Mouse (Mus musculus) right cerebral cortex, postnatal 36 days (tissue): Measurements from ENCODE around the gene Pdpk1.
"Not testable (repeated sequence)": the region's sequence is repeated elsewhere in the genome, so short reads cannot be mapped to it uniquely, and the experiment has no call there.

ENCODE experiments used
- DNase-seq, 2 experiments: peaks; one replicate each; pipeline ENCODE4 v3.0.0; 2022; ENCODE audit warnings: low spot score in 2 of 2, mixed read lengths in 1 of 2

Gene Pdpk1

GRCm38 (mm10) chr17:24126801-24127200 lies 23.9 kb downstream of the Pdpk1 start:
- DNase-seq: no peak

DNA sequence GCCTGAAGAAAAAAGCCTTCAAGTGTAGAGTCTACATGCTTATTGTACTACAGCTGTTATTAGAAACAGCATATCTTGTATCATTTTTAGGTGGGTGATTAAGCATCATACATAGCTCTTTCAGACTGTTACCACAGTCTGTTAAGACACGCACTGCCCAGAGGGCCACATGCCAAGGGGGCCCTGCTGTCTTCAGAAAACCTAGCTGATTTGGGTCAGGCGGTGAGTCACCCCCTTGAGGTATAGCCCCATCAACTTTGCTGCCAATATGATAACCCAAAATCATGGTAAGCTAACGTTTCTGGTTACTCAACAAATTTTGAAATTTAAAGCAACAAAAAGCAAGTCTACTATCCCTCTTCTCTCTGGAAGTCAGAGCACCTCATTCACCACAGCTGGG lies 31.3 kb downstream of the Pdpk1 start:
- no peak for DNase-seq

DNA sequence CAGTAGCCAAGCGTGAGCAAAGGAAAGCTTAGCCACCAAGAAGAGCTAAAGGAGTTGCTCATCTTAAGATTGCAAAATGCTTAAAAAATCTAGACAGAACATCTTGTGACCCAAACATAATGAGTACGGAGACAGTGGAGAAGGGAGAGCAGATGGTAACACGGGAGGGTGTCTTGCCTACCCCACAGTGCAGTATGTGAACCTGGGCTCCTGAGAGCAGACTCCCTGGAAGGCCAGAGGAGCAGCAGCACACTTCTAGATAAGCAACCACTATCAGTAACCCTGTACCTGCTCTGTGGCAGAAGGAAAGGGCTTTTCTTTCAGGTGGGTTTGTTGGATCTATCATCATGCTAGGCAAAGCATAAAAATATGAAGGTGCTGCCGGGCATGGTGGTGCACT lies 37.7 kb downstream of the Pdpk1 start:
- DNase-seq: peak in 1 of 2 experiments; percentile 21

- DNase-seq: no peak
Observed at GRCm38 (mm10) chr17:24111256-24111655, 39.5 kb downstream of the Pdpk1 start.

DNA sequence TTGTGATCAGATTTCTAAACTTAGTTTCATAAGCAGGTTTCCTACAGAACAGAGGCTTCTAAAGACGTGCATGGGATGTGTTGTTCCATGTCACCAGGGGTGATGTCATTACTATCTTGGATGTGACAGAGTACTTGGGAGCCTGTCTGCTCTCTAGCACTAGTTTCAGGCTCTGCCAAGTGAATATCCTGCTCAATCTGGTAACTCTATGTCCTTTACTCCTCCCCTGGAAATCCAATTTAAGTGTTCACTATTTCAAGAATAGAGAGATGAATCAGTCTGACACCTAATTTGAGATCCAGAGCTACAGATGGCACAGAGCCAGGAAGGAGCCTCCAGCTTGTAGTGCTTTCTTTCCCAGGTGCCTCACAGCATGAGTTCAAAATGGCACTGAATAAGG lies 41.8 kb downstream of the Pdpk1 start:
- peak; percentile 56 to 57 for DNase-seq

DNA sequence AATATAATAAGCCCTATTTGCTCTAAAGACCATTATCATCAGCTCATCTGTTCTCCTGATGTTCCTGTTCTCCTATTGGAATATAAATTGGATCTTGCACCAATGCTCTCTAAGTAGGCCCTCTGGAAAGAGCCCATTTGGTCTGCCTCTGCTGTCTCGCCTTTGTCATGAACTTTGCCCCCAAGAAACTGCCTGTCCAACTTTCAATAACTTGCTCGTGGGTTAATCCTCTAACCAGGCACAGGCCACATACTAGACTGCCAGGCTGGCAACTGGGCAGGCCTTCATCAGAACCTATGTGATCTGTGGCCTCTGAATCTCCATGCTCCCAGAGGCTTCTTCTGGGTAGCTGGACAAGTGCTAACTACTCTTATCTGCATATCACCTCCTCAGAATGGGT lies 45.6 kb downstream of the Pdpk1 start:
- no peak for DNase-seq

DNA sequence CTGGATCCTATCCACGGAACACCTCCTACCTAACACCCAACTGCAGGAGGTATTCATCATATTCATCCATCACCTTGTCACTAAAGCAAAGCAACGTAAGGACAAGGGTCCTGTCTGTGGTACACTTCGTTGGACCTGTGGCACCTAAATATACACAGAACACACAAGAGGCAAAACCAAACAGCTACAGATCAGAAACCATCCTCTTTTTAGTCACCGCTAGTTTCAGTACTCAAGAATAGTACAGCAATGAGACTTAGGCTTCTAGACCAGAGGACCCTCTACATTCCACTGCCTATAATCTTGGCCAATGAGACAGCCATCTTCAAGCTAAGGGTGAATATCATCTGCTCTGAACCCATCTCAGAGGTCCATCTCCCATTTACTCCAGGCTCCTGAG lies 52.4 kb downstream of the Pdpk1 start:
- DNase-seq: no peak

DNA sequence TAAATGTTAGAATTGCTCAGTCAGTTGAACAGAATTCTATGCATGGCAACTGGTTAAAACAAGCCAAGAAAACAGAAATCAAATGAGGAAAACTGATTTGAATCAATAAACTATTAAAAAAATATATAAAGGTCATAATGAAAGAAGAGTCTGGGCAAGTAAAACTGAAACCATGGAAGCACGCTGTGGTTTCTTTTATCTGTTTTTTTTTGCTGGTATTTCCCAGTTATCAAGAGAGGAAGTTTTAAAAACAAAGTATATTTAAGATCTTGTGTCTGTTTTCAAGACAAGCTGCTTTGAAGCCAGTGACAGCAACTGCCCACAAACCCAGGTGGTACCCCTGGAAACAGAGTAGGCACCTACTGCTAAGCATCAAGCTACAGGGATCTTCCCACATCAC lies 60.1 kb downstream of the Pdpk1 start:
- no peak for DNase-seq

DNA sequence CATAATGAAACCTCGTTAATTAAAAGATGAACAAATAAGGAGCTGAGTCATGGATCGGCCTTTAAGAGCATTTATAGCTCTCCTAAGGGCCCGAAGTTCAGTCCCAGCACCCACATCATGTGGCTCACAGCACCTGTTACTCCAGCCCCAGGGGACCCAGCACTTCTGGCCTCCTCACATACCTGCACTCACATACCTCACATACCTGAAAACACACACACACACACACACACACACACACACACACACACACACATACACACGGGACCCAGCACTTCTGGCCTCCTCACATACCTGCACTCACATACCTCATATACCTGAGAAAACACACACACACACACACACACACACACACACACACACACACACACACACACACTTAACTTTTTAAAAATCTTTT lies 64.3 kb downstream of the Pdpk1 start:
- DNase-seq: not testable (repeated sequence)

DNA sequence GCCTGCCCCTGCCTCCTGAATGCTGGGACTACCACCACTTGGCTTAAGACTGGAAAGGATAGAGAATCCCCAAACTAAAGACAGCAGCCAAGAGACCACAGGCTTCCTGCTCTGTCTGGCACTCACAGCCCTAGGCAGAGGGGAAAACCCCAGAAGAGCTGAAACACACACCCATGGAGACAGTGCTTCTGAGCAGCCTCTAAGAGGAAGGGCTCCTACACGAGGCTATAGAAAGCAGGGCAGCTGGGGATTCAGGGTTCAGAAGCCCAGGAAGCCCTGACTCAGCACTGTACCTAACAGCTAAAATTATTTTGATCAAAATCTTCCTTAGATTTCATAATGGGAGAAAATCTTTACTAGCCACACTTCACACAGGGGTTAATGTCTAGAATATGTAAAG lies 66.1 kb downstream of the Pdpk1 start:
- DNase-seq: no peak

- DNase-seq: no peak
Observed at GRCm38 (mm10) chr17:24077101-24077500, 73.6 kb downstream of the Pdpk1 start.

- peak; percentile 91 to 93 for DNase-seq
Observed at GRCm38 (mm10) chr17:24072919-24073696, 77.6 kb downstream of the Pdpk1 start, which contains the start of gene Kctd5. Gene Kctd5, minus strand, starts transcription at chr17:24073485.

DNA sequence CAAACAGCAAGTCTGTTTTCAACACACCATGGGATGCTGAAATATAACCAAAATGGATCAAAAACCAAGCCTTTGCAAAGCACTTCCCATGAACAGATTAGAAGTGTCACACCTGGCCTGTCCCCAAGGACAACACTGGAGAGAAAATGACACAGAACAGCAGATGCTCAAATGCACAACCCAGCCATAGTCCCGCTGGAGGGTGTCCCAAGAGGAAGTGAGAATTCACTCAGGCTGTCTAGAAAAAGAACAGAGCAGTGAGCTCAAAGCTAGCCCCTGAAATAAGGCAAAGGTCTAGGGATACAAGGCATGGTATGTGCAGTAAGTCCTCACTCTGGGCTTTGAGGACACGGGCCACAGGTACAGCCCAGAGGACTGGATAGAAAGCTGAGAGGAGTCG lies 81.2 kb downstream of the Pdpk1 start:
- no peak for DNase-seq

- DNase-seq: peak in 1 of 2 experiments; percentile 29
Observed at GRCm38 (mm10) chr17:24068271-24068670, 82.5 kb downstream of the Pdpk1 start.

DNA sequence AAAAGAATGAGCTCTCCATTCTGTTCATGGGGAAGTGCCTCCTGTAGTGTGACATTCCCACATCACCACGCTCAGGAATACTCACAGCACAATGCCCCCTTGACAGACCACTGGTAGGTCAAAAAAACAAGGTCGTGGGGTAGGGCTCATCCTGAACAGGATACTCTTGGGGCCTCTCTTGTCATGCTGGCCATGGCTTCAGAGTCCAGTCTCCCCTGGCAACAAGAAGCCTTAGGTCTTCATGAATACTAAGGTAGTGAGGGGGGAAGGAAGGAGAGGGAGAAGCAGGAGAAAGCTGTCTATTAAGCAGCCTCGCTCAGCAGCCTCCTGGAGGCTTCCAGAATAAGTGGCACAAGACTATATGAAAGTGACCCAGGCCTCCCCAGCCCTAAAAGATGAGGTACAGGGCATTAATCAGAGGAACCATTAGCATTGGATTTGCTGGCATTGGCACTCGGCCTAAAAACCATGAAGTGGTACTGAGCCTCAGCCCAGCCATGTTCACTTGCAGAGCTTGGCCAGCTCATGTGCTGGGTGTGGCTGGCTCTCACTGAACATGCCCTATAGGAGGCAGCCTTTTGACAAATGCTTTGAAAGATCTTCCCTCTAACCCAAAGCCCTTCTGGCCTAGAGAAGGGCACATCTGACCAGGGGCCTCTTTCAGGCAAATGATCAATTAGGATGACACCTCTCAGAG lies 88.1 kb downstream of the Pdpk1 start:
- no peak for DNase-seq

- no peak for DNase-seq
Observed at GRCm38 (mm10) chr17:24057730-24058245, 92.9 kb downstream of the Pdpk1 start.

GRCm38 (mm10) chr17:24056636-24057625 lies 93.8 kb downstream of the Pdpk1 start:
- DNase-seq: no peak

DNA sequence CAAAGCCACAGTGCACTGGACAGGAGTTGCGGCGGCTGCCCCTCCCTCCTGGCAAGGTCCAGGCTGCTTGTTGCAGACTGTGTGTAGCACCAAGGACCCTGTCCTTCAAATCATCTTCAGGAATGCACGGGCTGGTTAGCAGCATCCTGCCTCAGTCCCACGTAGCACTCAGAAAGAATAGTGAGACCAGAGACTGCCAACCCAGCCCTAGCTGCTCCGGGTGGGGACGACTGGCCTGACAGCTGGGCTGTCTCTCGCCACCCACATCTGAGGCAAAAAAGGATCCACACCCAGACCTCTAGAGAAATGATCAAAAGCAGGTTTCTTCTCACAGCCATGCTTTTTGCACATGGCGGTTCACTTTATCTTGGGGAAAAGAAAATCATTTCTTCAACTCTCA lies 101.7 kb downstream of the Pdpk1 start:
- DNase-seq: peak; percentile 36 to 50

DNA sequence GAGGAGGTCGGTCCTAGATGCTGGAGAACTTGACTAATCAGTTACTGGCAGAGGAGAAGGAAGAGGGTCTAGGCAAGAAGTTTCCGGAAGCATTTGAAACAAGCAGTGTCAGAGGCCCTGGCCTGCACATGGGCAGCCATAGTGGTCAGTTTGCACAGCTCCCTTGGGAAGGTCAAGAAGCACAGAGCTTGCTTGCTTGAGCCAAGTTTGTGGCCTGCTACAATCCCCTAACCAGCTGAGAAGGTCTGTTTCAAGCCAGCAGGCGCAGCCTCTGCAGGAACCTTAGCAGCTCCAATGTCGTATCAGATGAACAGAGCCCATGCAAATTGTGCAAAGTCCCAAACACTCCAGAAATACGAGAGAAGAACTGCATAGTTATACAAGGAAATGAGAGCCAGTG lies 102.7 kb downstream of the Pdpk1 start:
- no peak for DNase-seq

DNA sequence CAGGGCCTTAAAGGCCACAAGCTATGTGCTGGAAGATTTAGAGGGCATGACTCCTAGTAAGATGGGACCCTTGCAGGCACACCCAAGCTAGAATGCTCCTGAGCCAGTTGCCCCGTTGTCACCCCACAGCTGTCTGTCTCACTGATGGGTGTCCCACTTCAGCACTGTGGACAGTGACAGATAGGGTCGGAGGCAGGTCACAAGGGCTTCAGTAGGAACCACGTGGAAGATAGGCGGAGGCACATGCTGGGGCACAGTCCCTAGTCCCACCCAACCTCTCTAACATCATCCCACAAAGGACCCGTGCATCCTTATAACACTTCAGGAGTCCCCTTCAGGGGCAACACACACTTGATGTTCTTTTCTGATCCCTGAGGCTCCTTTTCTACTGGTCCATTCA lies 104.7 kb downstream of the Pdpk1 start:
- DNase-seq: no peak

GRCm38 (mm10) chr17:24045608-24046007 lies 105.1 kb downstream of the Pdpk1 start:
- no peak for DNase-seq

DNA sequence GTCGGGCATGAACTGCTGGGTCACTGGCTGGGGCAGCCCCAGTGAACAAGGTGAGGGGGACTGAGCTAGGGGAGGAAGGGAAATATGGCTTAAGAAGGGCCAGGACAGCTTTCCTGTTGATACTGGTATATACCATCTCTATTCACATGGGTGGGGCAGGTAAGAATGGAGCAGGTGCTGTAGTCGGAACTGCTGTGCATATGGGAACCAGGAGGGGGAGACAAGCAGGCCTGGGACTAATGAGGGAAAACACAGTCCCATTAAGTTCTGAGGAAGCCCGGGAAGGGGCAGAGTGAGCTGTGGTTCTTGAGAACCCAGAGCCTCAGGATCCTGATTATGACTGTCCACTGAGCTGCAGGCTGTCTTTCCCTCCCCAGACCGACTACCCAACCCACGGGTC lies 106.2 kb downstream of the Pdpk1 start:
- DNase-seq: no peak
